Mouse (Mus musculus) erythroblast, embryonic 14.5 days (primary cell): ENCODE results near the gene Sapcd2. TPM values are rescaled to one million over a fixed set of nuclear protein-coding genes. Genes with fewer than 3 reads are reported as not detected.

Experiments
- H3K27me3 ChIP-seq: 2 replicates; pipeline ENCODE4 v1.6.1; 2012; ENCODE audit warnings: inconsistent platforms; ENCODE audit not compliant: control insufficient read depth
- H3K36me3 ChIP-seq: 2 replicates; pipeline ENCODE4 v1.6.1; 2012; ENCODE audit warnings: mild to moderate bottlenecking, inconsistent platforms; ENCODE audit not compliant: control insufficient read depth
- H3K4me1 ChIP-seq: 2 replicates; pipeline ENCODE4 v1.6.1; 2012; ENCODE audit warnings: inconsistent platforms; ENCODE audit not compliant: control insufficient read depth
- H3K4me3 ChIP-seq: replicated peaks from 2 replicates; pipeline ENCODE3; 2012; ENCODE audit warnings: moderate library complexity, mild to moderate bottlenecking, inconsistent platforms
- H3K9me3 ChIP-seq: 2 replicates; pipeline ENCODE4 v1.6.1; 2012; ENCODE audit warnings: low read length, inconsistent platforms, mixed read lengths; ENCODE audit not compliant: control insufficient read depth
- GATA1 ChIP-seq: IDR thresholded peaks from 2 replicates; pipeline ENCODE4 v1.6.1; 2012; ENCODE audit warnings: low read length, inconsistent platforms, mixed read lengths
- TAL1 ChIP-seq: IDR thresholded peaks from 3 replicates; pipeline ENCODE4 v1.6.1; 2012; ENCODE audit warnings: low read length, inconsistent platforms, mixed read lengths
- polyA plus RNA-seq: library from polyadenylated mRNA; stranded (reverse); fragments of >175 nt; gene quantifications from 2 replicates; pipeline ENCODE4 v1.2.3, GENCODE M21; 2012

The Sapcd2 gene
- polyA plus RNA-seq, 1 experiment: 12.6 TPM

DNA sequence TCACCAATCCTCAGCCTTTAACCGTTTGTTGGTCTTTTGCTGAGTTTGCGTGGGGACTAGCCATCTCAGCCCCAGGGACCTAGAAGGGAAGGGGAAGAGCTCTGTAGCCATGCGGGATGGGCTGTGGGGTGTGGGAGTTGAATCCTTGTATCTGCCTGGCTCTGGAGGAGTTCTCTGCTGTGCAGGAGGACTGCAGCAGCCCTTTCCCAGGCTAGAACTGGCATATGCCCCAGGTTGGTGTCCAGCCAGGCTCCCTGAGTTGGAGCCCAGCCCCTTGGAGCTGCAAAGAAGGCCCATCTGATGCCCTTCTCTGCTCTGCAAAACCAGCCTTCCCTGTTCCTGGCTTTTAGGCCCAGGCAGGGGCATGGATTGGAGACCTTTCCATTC, 24.5 kb downstream of the Sapcd2 start:
- TF ChIP-seq TAL1: no peak
- TF ChIP-seq GATA1: no peak
- Histone ChIP-seq H3K36me3 (no peaks in the 10 kb centered on the region), H3K4me1 (peaks cover 14% of the 10 kb centered on the region), H3K9me3 (no peaks in the 10 kb centered on the region), H3K4me3 (no peak overlapping the region), H3K27me3 (peaks cover 75% of the 10 kb centered on the region)

- H3K27me3 ChIP-seq: peaks cover 79% of the 10 kb centered on the region
- TF ChIP-seq TAL1 (no peak), GATA1 (no peak)
- H3K36me3 ChIP-seq: no peaks in the 10 kb centered on the region
- H3K4me3 ChIP-seq: no peak overlapping the region
- no peaks in the 10 kb centered on the region for H3K9me3 ChIP-seq
- H3K4me1 ChIP-seq: peaks cover 14% of the 10 kb centered on the region
Measured at GRCm38 (mm10) chr2:25397010-25397409, 24.9 kb downstream of the Sapcd2 start.

- Histone ChIP-seq H3K4me1 (peaks cover 18% of the 10 kb centered on the region), H3K9me3 (no peaks in the 10 kb centered on the region), H3K36me3 (no peaks in the 10 kb centered on the region), H3K4me3 (no peak overlapping the region), H3K27me3 (peaks cover 90% of the 10 kb centered on the region)
- TF ChIP-seq GATA1 (no peak), TAL1 (no peak)
Measured at GRCm38 (mm10) chr2:25398065-25398464, 25.9 kb downstream of the Sapcd2 start.

- Histone ChIP-seq H3K36me3 (no peaks in the 10 kb centered on the region), H3K4me1 (peaks cover 18% of the 10 kb centered on the region), H3K9me3 (no peaks in the 10 kb centered on the region), H3K27me3 (peaks cover 98% of the 10 kb centered on the region), H3K4me3 (no peak within 1 kb of the TSS)
- no peak for TF ChIP-seq TAL1
- TF ChIP-seq GATA1: no peak
Measured at GRCm38 (mm10) chr2:25399051-25399450, 26.9 kb downstream of the Sapcd2 start, which contains the start of gene Npdc1. Npdc1 (plus strand) TSS chr2:25399351.

GRCm38 (mm10) chr2:25400291-25400690, 28.2 kb downstream of the Sapcd2 start:
- Histone ChIP-seq H3K9me3 (no peaks in the 10 kb centered on the region), H3K27me3 (peaks cover 95% of the 10 kb centered on the region), H3K36me3 (no peaks in the 10 kb centered on the region), H3K4me1 (peaks cover 18% of the 10 kb centered on the region), H3K4me3 (no peak overlapping the region)
- no peak for TF ChIP-seq GATA1
- TF ChIP-seq TAL1: no peak

- no peaks in the 10 kb centered on the region for H3K9me3 ChIP-seq
- peaks cover 14% of the 10 kb centered on the region for H3K4me1 ChIP-seq
- H3K27me3 ChIP-seq: peaks cover 94% of the 10 kb centered on the region
- TF ChIP-seq GATA1 (no peak), TAL1 (no peak)
- no peaks in the 10 kb centered on the region for H3K36me3 ChIP-seq
- H3K4me3 ChIP-seq: no peak overlapping the region
Measured at GRCm38 (mm10) chr2:25400764-25401163, 28.6 kb downstream of the Sapcd2 start.

DNA sequence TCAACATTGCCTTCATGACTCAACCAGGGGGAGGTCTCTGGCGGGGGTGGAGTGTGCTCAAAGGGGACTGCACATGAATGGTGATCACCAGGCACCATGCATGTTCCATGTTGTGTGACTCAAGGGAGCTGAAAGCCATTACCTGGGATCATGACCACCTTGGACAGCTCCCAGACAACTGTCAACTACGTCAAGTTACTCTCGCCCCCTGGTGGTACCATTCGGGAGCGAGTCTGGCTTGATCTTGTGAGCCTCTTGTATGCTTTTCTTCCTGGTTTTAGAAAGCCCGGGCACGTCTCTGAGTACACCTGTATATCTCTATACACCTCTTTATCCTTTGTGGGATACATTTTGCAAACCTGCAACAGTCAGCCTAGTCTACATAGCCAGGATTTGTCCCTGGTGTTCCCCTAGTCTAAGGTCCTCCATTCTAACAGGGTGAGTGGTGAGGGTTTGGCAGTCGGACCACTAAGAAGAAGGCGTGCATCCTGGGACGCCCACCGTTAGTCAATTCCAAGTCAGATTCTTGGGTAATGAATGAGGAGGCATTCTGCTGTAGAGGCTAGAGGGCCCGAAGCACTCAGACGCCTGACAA, 30.4 kb downstream of the Sapcd2 start:
- H3K9me3 ChIP-seq: no peaks in the 10 kb centered on the region
- H3K36me3 ChIP-seq: no peaks in the 10 kb centered on the region
- no peak overlapping the region for H3K4me3 ChIP-seq
- H3K27me3 ChIP-seq: peaks cover 83% of the 10 kb centered on the region
- peaks cover 8% of the 10 kb centered on the region for H3K4me1 ChIP-seq
- TF ChIP-seq TAL1 (no peak), GATA1 (no peak)

DNA sequence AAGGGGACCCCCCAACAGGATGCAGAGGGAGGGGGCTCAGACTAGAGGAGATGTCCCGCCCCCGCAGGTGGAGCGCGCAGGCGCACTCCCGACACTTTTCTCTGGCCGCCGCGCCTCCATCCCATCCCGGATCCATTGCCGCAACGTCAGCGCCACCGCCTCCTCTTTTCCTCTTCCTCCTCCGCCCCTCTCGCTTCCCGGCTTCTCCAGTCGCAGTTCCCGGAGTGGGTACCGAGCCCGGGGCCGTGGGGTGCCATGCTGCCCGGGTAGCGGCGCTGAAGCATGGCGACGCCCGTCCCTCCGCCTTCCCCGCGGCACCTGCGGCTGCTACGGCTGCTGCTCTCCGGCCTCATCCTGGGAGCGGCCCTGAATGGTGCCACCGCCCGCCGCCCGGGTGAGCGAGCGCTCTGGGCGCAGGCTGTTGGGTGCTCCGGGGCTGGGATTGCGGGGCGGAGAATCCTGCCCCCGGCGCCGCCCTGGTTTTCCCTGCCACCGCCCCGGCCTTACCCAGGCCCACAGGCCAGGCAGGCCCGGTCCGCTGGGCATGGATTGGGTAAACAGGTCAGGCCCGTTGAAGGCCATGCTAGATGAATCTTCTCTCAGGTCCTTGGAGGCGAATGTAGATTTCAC, 31.0 kb downstream of the Sapcd2 start:
- H3K4me1 ChIP-seq: peaks cover 8% of the 10 kb centered on the region
- peak overlapping the region; percentile 34 for H3K4me3 ChIP-seq
- no peaks in the 10 kb centered on the region for H3K36me3 ChIP-seq
- H3K9me3 ChIP-seq: no peaks in the 10 kb centered on the region
- TF ChIP-seq TAL1 (no peak), GATA1 (no peak)
- H3K27me3 ChIP-seq: peaks cover 77% of the 10 kb centered on the region

DNA sequence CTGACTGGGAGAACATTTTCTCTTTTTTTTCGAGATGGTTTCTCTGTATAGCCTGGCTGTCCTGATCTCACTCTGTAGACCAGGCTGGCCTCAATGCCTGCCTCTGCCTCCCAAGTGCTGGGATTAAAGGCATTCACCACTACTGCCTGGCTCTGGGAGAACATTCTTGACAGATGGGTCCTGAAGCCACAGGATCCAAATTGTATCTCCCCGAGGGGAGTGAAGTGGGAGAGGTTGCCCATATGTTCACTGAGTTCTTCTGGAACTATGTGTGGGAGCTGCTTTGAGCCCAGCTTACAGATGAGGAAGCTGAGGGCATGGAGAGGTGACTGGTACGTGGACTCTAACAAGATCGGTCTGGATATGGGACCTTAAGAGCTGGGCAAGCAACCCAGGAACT, 31.9 kb downstream of the Sapcd2 start:
- no peak for TF ChIP-seq TAL1
- no peak for TF ChIP-seq GATA1

More for the DNA sequence above, 31.9 kb downstream of the Sapcd2 start:
- peaks cover 71% of the 10 kb centered on the region for H3K27me3 ChIP-seq
- H3K9me3 ChIP-seq: no peaks in the 10 kb centered on the region
- H3K4me3 ChIP-seq: no peak overlapping the region
- peaks cover 8% of the 10 kb centered on the region for H3K4me1 ChIP-seq
- no peaks in the 10 kb centered on the region for H3K36me3 ChIP-seq
